Mouse (Mus musculus) erythroblast, adult 5-6 weeks (primary cell): ENCODE data around the gene Prss28. TPM values are rescaled to one million over a fixed set of nuclear protein-coding genes. Genes with fewer than 3 reads are reported as not detected.

ENCODE experiments used
- ATAC-seq: replicated peaks from 2 replicates; pipeline ENCODE4 v1.8.0; 2016; ENCODE audit warnings: moderate number of reproducible peaks, mild to moderate bottlenecking, moderate TSS enrichment, inconsistent platforms; ENCODE audit not compliant: poor library complexity, low FRiP score, severe bottlenecking
- total RNA-seq, 2 experiments: library from RNA; stranded (forward) in 1 of 2; stranded (reverse) in 1 of 2; fragments of 150-400 nt in 1 of 2; fragments of 200-764, 138-1000 nt in 1 of 2; gene quantifications; 2 replicates each; pipeline versions ENCODE4 v1.2.3 to v1.2.4; 2015 to 2017; ENCODE audit warnings: low replicate concordance in 2 of 2

The Prss28 gene
- total RNA-seq, 2 experiments from 2014 or later: not detected

- ATAC-seq: no peak
Measured at GRCm38 (mm10) chr17:25338218-25338617, 29.8 kb downstream of the Prss28 start.

- ATAC-seq: no peak
Measured at GRCm38 (mm10) chr17:25340003-25340402, 31.6 kb downstream of the Prss28 start.

- no peak for ATAC-seq
Measured at GRCm38 (mm10) chr17:25341490-25341889, 33.0 kb downstream of the Prss28 start.

- no peak for ATAC-seq
Measured at GRCm38 (mm10) chr17:25345462-25345861, 37.0 kb downstream of the Prss28 start, which contains the start of gene Tpsab1. Tpsab1 (minus strand) TSS chr17:25345562.

- ATAC-seq: no peak
Measured at GRCm38 (mm10) chr17:25361291-25361690, 52.8 kb downstream of the Prss28 start.

Other genes with a start within 250 kb of the Prss28 start
- not detected in 2 replicates for gene Tmem204, start 225.1 kb upstream of the Prss28 start, total RNA-seq (2015; ENCODE audit: low replicate concordance)
- gene Tmem204, start 225.1 kb upstream of the Prss28 start, total RNA-seq (2017; ENCODE audit: low replicate concordance): not detected in 2 replicates
- gene Telo2, start 192.7 kb upstream of the Prss28 start, total RNA-seq (2015; ENCODE audit: low replicate concordance): 3.5 and 5.9 TPM in 2 replicates
- gene Telo2, start 192.7 kb upstream of the Prss28 start, total RNA-seq (2017; ENCODE audit: low replicate concordance): 6.3 and 11.6 TPM in 2 replicates
- gene Ptx4, start 187.9 kb upstream of the Prss28 start, total RNA-seq (2015; ENCODE audit: low replicate concordance): not detected in 2 replicates
- gene Ptx4, start 187.9 kb upstream of the Prss28 start, total RNA-seq (2017; ENCODE audit: low replicate concordance): not detected in 2 replicates
- 3.7 and 8.6 TPM in 2 replicates for gene Clcn7, start 175.3 kb upstream of the Prss28 start, total RNA-seq (2015; ENCODE audit: low replicate concordance)
- 6.0 and 9.1 TPM in 2 replicates for gene Clcn7, start 175.3 kb upstream of the Prss28 start, total RNA-seq (2017; ENCODE audit: low replicate concordance)
- gene Ccdc154, start 146.2 kb upstream of the Prss28 start, total RNA-seq (2015; ENCODE audit: low replicate concordance): not detected in 2 replicates
- gene Ccdc154, start 146.2 kb upstream of the Prss28 start, total RNA-seq (2017; ENCODE audit: low replicate concordance): 0.28 TPM in 1 of 2 replicates, not detected in the other
- not detected in 2 replicates for gene Gm38655, start 133.2 kb upstream of the Prss28 start, total RNA-seq (2015; ENCODE audit: low replicate concordance)
- gene Gm38655, start 133.2 kb upstream of the Prss28 start, total RNA-seq (2017; ENCODE audit: low replicate concordance): not detected in 2 replicates
- gene BC003965, start 124.1 kb upstream of the Prss28 start, total RNA-seq (2015; ENCODE audit: low replicate concordance): 6.5 TPM in 2 replicates
- gene BC003965, start 124.1 kb upstream of the Prss28 start, total RNA-seq (2017; ENCODE audit: low replicate concordance): 2.2 and 2.9 TPM in 2 replicates
- gene Unkl, start 120.2 kb upstream of the Prss28 start, total RNA-seq (2015; ENCODE audit: low replicate concordance): 5.6 and 8.1 TPM in 2 replicates
- gene Unkl, start 120.2 kb upstream of the Prss28 start, total RNA-seq (2017; ENCODE audit: low replicate concordance): 8.2 and 16.3 TPM in 2 replicates
- gene Gnptg, start 68.5 kb upstream of the Prss28 start, total RNA-seq (2015; ENCODE audit: low replicate concordance): 6.0 and 6.3 TPM in 2 replicates
- gene Gnptg, start 68.5 kb upstream of the Prss28 start, total RNA-seq (2017; ENCODE audit: low replicate concordance): 3.6 and 3.7 TPM in 2 replicates
- 3.1 and 3.6 TPM in 2 replicates for gene Tsr3, start 68.5 kb upstream of the Prss28 start, total RNA-seq (2015; ENCODE audit: low replicate concordance)
- 5.2 and 8.6 TPM in 2 replicates for gene Tsr3, start 68.5 kb upstream of the Prss28 start, total RNA-seq (2017; ENCODE audit: low replicate concordance)
- gene Baiap3, start 52.3 kb upstream of the Prss28 start, total RNA-seq (2015; ENCODE audit: low replicate concordance): 1.5 TPM in 1 of 2 replicates, not detected in the other
- gene Baiap3, start 52.3 kb upstream of the Prss28 start, total RNA-seq (2017; ENCODE audit: low replicate concordance): 0.42 TPM in 1 of 2 replicates, not detected in the other
- gene Ube2i, start 34.0 kb upstream of the Prss28 start, total RNA-seq (2015; ENCODE audit: low replicate concordance): 81.3 and 118 TPM in 2 replicates
- gene Ube2i, start 34.0 kb upstream of the Prss28 start, total RNA-seq (2017; ENCODE audit: low replicate concordance): 58.7 and 64.3 TPM in 2 replicates
- 153 and 185 TPM in 2 replicates for gene Prss34, start 10.3 kb upstream of the Prss28 start, total RNA-seq (2015; ENCODE audit: low replicate concordance)
- gene Prss34, start 10.3 kb upstream of the Prss28 start, total RNA-seq (2017; ENCODE audit: low replicate concordance): 68.4 and 78.9 TPM in 2 replicates
- gene Prss29, start 10.0 kb downstream of the Prss28 start, total RNA-seq (2015; ENCODE audit: low replicate concordance): not detected in 2 replicates
- gene Prss29, start 10.0 kb downstream of the Prss28 start, total RNA-seq (2017; ENCODE audit: low replicate concordance): not detected in 2 replicates
- not detected in 2 replicates for gene Tpsab1, start 36.9 kb downstream of the Prss28 start, total RNA-seq (2015; ENCODE audit: low replicate concordance)
- gene Tpsab1, start 36.9 kb downstream of the Prss28 start, total RNA-seq (2017; ENCODE audit: low replicate concordance): not detected in 2 replicates
- gene Tpsb2, start 57.7 kb downstream of the Prss28 start, total RNA-seq (2015; ENCODE audit: low replicate concordance): not detected in 2 replicates
- not detected in 2 replicates for gene Tpsb2, start 57.7 kb downstream of the Prss28 start, total RNA-seq (2017; ENCODE audit: low replicate concordance)
- gene Tpsg1, start 60.6 kb downstream of the Prss28 start, total RNA-seq (2015; ENCODE audit: low replicate concordance): not detected in 2 replicates
- gene Tpsg1, start 60.6 kb downstream of the Prss28 start, total RNA-seq (2017; ENCODE audit: low replicate concordance): not detected in 2 replicates
- gene Cacna1h, start 125.1 kb downstream of the Prss28 start, total RNA-seq (2015; ENCODE audit: low replicate concordance): 0.21 TPM in 1 of 2 replicates, not detected in the other
- under 0.01 and 0.43 TPM in 2 replicates for gene Cacna1h, start 125.1 kb downstream of the Prss28 start, total RNA-seq (2017; ENCODE audit: low replicate concordance)
- gene Tekt4, start 146.0 kb downstream of the Prss28 start, total RNA-seq (2015; ENCODE audit: low replicate concordance): not detected in 2 replicates
- gene Tekt4, start 146.0 kb downstream of the Prss28 start, total RNA-seq (2017; ENCODE audit: low replicate concordance): not detected in 2 replicates
- gene Sstr5, start 188.6 kb downstream of the Prss28 start, total RNA-seq (2015; ENCODE audit: low replicate concordance): not detected in 2 replicates
- gene Sstr5, start 188.6 kb downstream of the Prss28 start, total RNA-seq (2017; ENCODE audit: low replicate concordance): not detected in 2 replicates